Mouse (Mus musculus) layer of hippocampus, postnatal 25 days (tissue): ENCODE measurements at regions not wholly inside any gene's neighbourhood (a gene's known extent, or its start where the extent isn't known, plus 50 kb on each side); places are given as distances from the start of the nearest gene placed in this dataset.

Source experiments
- DNase-seq, 2 experiments: peaks; one replicate each; pipeline ENCODE4 v3.0.0; 2022; ENCODE audit warnings: mixed read lengths in 2 of 2, low spot score in 1 of 2; ENCODE audit errors: extremely low spot score in 1 of 2

DNA sequence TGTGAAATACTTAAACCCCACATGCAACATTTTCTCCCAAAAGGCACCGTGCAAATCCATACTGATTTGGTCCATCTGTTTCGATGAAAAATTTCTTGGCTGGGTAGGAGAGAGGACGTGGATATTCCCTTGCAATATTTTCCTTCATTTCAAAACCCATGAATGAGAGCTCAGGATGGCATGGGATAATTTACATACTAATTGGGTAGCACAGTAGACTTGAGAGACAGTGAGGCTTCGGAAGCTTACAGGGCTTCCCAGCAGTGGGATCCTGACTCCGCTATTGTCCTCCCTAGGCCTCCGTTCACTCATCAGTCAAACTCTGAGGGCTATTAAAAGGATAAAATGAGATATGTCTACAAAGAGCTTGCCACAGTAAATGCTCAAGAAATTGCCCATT lies 59.8 kb downstream of the Sox3 start:
- DNase-seq, result no peak

DNA sequence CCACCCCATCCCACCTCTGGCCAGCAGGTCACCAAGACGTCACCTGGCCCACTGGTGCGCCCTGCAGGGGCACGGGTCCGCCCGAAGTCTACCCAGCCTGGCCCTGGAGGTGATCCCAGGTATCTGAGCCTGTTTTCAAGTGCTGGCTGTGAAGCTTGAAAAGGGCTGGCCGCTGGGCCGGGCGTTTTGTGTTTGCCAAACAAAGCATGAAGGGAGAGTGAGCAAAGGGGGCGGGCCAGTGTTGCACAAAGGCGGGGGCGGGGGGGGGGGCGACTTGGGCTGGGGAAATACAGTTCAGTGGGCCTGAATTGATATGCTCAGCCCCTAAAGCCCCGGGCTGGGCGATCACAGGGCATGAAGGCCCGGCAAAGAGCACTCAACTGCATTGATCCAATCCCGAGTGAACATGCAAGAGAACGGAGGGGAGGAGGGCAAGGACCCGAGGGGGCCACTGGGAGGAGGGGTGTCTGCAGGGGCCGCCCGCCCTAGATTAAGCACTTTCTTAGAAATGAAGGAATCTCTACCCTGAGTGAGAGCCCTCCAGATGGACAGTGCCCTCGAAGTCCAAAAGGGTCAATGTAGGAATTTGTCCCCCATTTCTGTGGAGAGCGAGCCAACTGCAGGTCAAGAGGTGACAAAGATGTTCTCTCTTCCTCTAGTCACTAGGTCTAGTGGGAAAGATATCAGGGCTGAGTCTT lies 61.8 kb downstream of the Sox3 start:
- DNase-seq, result no peak

- peak; percentile 16 to 24 for DNase-seq
Measured at GRCm38 (mm10) chrX:60825181-60826080, 67.8 kb downstream of the Sox3 start.

GRCm38 (mm10) chrX:60798567-60798966 lies 94.7 kb downstream of the Sox3 start:
- no peak for DNase-seq

DNA sequence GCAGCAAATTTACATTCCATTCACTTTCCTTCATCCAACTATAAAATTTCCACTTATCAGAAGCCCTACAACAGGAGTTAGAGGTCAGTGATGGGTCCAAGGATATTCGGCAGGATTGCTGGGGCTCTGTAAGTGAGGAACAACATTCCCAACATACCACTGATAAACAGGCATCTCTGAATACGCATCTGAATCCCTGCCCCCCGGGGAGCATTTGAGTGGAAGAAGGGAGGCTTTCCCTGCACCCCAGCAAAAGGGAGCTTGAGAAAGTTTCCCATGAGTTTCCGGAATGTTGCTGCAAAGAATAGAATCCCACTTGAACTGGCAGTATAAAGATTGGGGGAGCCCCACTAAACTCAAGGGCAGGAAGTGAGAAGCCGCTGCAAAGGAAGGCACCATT lies 112.5 kb downstream of the Sox3 start:
- DNase-seq, result no peak

- DNase-seq, result no peak
Measured at GRCm38 (mm10) chrX:60780161-60780560, 113.1 kb downstream of the Sox3 start.

GRCm38 (mm10) chrX:60773645-60774044 lies 119.6 kb downstream of the Sox3 start:
- no peak for DNase-seq

GRCm38 (mm10) chrX:60772439-60772838 lies 120.8 kb downstream of the Sox3 start:
- DNase-seq, result no peak

DNA sequence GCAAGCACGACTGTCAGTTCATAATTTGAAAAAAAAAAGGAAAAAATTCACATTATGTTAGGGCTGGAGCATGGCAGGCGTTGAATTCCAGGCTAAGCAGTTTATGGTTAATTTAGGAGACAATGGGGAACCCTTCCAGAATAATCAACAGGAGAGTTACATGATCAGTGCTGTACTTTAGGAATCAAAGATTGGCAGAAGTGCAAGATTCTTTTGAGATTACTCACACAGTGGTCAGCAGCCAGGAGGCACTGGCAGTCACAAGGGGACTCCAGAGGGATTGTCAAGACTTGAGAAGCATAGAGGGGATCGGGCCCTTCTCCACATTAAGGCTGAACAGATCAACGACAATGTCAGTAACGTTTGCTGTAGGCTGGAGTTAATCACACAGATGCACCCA lies 142.8 kb downstream of the Sox3 start:
- DNase-seq, result no peak

DNA sequence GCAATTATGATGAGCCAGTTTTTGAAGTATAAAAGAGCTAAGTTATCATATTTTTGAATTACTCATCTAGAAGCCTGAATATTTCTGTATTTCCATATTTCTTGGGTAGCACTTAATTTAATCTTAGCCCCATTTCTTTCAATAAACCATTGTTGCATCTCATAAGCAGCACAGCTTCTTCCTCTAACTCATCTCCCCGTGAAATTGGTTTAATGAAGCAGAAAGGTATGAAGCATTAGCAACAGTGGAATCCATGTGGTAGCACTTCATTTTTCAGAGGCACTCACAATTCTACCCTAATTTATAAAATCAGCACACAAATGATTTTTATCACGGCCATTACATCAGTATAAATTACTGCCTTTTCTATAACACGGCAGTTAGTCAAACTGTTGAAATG lies 149.3 kb downstream of the Sox3 start:
- DNase-seq, result no peak

DNA sequence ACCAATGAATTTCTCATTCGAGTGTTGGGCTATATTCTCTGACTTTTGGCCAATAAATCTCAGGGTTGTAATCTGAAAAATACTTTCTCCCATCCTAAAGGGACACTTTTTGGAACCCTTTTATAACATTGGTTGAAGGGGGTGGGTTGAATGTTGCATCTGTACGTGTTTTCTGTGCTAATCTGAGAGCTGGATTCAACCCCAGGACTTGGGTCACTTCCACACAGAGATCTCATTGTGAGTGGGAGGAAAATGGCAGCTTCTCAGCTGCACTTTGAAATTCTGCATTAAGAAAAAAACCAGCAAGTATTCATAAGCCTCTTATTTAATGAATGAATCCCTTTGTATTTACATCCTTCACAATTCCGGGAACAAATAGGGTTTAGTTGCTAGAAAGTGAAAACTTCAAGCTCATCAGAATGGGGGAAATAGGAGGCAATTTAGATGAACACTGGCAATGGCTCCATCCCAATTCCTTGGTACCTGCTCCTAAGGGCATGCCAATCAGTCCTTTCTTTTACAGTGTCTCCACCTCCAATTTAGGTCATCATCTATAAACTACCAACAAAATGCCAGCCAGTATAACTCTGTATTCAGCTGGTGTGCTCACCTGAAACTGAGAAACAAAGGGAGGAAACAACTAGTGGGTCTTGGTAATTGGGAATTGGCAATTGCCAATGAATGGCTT lies 150.1 kb downstream of the Sox3 start:
- DNase-seq, result no peak

DNA sequence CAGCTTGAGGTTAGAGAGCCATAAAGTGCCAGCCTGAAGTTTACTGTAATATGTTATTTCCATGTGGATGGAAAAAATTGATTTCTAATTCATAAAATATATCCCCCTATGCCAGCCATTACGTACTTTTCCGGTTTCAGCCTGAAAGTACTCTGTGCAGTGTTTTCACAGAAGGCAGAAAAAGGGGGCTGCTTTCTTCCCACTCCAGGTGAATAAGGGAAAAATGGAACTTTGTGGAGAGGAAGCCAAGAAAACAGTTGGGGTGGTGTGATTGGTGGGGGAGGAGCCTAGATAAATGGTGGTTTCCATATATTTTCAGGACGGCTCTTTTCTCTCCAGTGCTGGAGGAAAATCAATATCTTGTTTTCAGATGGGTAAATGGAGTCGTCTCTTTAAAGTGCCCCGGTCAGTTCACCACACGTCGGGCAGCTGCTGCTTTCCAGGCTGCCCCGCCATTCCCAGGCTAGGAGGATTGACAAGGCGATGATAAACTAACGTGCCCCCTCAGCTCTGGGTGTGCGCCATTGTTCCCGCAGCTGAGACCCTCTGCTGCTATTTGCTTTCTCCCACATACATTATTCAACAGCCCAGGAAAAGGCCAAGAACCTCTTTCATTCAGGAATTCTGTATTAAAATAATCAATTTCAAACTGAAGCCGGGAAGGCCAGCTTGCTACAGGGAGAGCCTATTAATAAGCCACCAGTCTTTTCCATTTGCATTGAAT lies 127.1 kb upstream of the Atp11c start:
- DNase-seq, result no peak

DNA sequence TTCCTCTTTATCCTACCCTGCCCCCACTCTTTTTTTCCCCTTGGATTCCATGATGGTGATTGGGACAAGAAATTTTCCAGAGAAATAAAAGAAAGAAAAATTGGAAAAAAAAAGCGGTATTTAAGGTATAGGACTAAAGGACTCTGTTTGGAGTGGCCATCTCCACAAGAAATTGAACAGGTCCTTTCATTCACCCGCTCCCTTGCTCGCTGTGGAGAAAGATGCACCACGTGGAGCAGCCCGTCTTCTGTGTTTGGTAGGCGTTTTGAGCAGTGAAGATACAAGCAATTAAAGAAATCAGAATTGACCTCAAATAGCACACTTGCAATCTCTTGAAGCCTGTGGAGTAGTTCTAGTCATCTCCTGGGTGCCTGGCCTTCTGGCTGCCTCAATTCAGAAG lies 126.3 kb upstream of the Atp11c start:
- no peak for DNase-seq

- DNase-seq, result no peak
Measured at GRCm38 (mm10) chrX:60718156-60718769, 125.8 kb upstream of the Atp11c start.

DNA sequence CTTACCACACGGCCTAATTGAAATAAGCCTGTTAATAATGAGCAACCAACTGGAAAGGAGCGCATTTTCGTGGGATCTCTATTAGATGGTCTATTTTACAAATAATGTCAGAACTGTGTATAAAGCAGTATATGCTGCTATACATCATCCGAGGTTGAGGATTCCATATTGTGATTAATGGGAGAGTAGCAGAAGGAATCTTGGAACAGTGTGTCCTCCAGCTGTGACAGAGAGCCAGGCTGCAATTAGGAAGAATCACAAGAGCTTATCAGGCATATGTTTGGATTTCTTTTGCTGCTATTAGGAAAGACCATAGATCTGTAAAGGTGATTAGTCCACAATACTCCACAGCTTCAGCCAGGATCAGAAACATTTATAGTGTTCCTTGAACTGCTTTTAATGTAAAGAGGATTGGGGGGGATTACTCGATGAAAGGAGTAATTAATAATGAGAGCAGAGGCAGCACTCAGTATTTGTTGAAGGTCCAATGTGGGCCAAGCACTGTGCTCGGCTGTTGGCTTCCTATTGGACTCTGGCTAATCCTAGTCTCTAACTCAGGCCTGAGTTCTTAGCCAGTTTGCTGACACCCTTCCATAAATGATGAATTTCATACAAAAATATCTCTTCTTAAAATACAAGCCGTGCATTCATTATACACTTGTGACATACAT lies 88.7 kb upstream of the Atp11c start:
- no peak for DNase-seq

DNA sequence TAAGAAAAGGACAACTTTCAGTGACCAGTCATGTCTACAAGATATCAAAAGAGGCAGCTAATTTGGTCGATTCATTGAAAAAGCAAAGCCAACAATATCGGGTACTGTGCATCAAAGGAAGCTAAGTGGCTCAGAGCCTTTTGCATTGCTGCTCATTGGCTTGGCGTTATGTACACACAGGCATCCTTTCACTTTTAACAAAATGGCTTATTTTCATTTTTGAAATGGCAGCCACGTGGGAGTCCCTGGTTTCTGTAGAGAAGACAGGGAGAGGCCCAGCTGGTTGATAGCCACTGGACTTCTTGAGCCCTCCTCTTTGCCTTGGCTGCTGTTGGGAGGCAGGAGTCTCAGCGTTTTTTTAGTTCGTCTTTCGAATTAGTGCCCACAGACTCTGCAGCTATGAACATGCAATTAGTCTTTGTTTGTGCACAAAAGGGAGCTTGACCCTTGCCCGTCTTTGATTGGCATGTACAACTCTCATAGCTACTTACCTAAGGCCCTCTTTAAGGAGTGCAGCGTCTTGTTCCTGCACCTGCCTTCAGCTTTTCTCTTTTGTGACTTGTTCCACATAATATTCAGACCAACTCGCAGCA lies 52.3 kb upstream of the Atp11c start:
- no peak for DNase-seq
